Mouse (Mus musculus) cerebellum, adult 2 months (tissue): ENCODE data around the gene Syn2. TPM values are rescaled to one million over a fixed set of nuclear protein-coding genes. Genes with fewer than 3 reads are reported as not detected.

ENCODE experiments used
- DNase-seq, 2 experiments: peaks; one replicate each; pipeline ENCODE4 v3.0.0; 2021
- H3K27ac ChIP-seq: fragments of 200-500 bp; 2 replicates; pipeline ENCODE4 v1.5.1; 2012; ENCODE audit warnings: low read length, control low read depth, inconsistent platforms; ENCODE audit not compliant: insufficient read depth
- H3K27me3 ChIP-seq: fragments of 200-500 bp; 2 replicates; pipeline ENCODE4 v1.6.1; 2012; ENCODE audit warnings: inconsistent platforms, mild to moderate bottlenecking, low read length, moderate library complexity; ENCODE audit not compliant: control insufficient read depth, insufficient read depth
- H3K4me1 ChIP-seq: fragments of 200-500 bp; 2 replicates; pipeline ENCODE4 v1.6.1; 2011; ENCODE audit warnings: low read length; ENCODE audit not compliant: control insufficient read depth, insufficient read depth
- H3K4me3 ChIP-seq: fragments of 200-500 bp; replicated peaks from 2 replicates; pipeline ENCODE3; 2011; ENCODE audit warnings: mild to moderate bottlenecking, low read depth, low read length, control low read depth; ENCODE audit not compliant: insufficient read depth
- CTCF ChIP-seq: fragments of 200-500 bp; IDR thresholded peaks from 2 replicates; pipeline ENCODE4 v1.5.1; 2011; ENCODE audit warnings: low read depth, mild to moderate bottlenecking, control low read depth, low read length, moderate library complexity, borderline replicate concordance; ENCODE audit not compliant: insufficient read depth
- POLR2A ChIP-seq: fragments of 200-500 bp; IDR thresholded peaks from 2 replicates; pipeline ENCODE4 v1.6.1; 2011; ENCODE audit warnings: low read length, control low read depth, borderline replicate concordance; ENCODE audit not compliant: insufficient read depth
- WGBS: fragments of 180-500 bp; shearing (Covaris S2); methylation state at CpG from one replicate; pipeline ENCODE4 v1.1.7; 2018; 5-methylcytosine and 5-hydroxymethylcytosine counted together
- polyA plus RNA-seq: library from polyadenylated mRNA; depleted of rRNA; stranded (reverse); fragments of >200 nt; gene quantifications from 2 replicates; pipeline ENCODE4 v1.2.3, GENCODE M21; 2012

Gene Syn2
- polyA plus RNA-seq, 1 experiment, result 272 TPM

GRCm38 (mm10) chr6:115181094-115181493 lies 46.4 kb downstream of the Syn2 start:
- no peak for DNase-seq

GRCm38 (mm10) chr6:115191111-115191510 lies 56.4 kb downstream of the Syn2 start:
- no peak overlapping the region for H3K27ac ChIP-seq
- WGBS, result 79% methylated on average over 7 of the region's 7 CpGs
- DNase-seq, result no peak
- H3K4me3 ChIP-seq, result no peak overlapping the region
- H3K27me3 ChIP-seq, result no peaks in the 10 kb centered on the region
- peaks cover 5% of the 10 kb centered on the region for H3K4me1 ChIP-seq
- TF ChIP-seq CTCF, result no peak
- TF ChIP-seq POLR2A, result no peak

More at GRCm38 (mm10) chr6:115181094-115181493, 46.4 kb downstream of the Syn2 start:
- WGBS, result 71% methylated on average over 2 of the region's 2 CpGs
- TF ChIP-seq CTCF (no peak), POLR2A (no peak)
- no peak overlapping the region for H3K27ac ChIP-seq
- H3K4me3 ChIP-seq, result no peak overlapping the region
- H3K27me3 ChIP-seq, result no peaks in the 10 kb centered on the region
- peaks cover 6% of the 10 kb centered on the region; the same call in 1 of the 2 replicates for H3K4me1 ChIP-seq

- WGBS, result 90% methylated on average over 3 of the region's 3 CpGs
- no peak for DNase-seq
- no peak overlapping the region for H3K27ac ChIP-seq
- H3K4me3 ChIP-seq, result no peak overlapping the region
- no peaks in the 10 kb centered on the region for H3K4me1 ChIP-seq
- TF ChIP-seq POLR2A, result no peak
- no peak for TF ChIP-seq CTCF
- no peaks in the 10 kb centered on the region for H3K27me3 ChIP-seq
Observed at GRCm38 (mm10) chr6:115200753-115201152, 66.1 kb downstream of the Syn2 start.

GRCm38 (mm10) chr6:115203029-115203428 lies 68.3 kb downstream of the Syn2 start:
- DNase-seq, result no peak
- Histone ChIP-seq H3K27ac (no peak overlapping the region), H3K4me1 (no peaks in the 10 kb centered on the region), H3K27me3 (no peaks in the 10 kb centered on the region), H3K4me3 (no peak overlapping the region)
- 79% methylated on average over 3 of the region's 3 CpGs for WGBS
- TF ChIP-seq POLR2A, result no peak
- no peak for TF ChIP-seq CTCF

- H3K4me3 ChIP-seq, result no peak overlapping the region
- no peaks in the 10 kb centered on the region for H3K27me3 ChIP-seq
- no peak overlapping the region for H3K27ac ChIP-seq
- WGBS, result 17% methylated on average over 2 of the region's 2 CpGs
- peak in 1 of 2 experiments; percentile 58 for DNase-seq
- H3K4me1 ChIP-seq, result peaks cover 14% of the 10 kb centered on the region; the same call in 1 of the 2 replicates
- TF ChIP-seq POLR2A (no peak), CTCF (no peak)
Observed at GRCm38 (mm10) chr6:115210187-115210586, 75.5 kb downstream of the Syn2 start.

GRCm38 (mm10) chr6:115210820-115211219 lies 76.1 kb downstream of the Syn2 start:
- no peak overlapping the region for H3K4me3 ChIP-seq
- DNase-seq, result no peak
- no peak for TF ChIP-seq CTCF
- no peak for TF ChIP-seq POLR2A
- WGBS, result 78% methylated on average over 3 of the region's 3 CpGs
- H3K27ac ChIP-seq, result no peak overlapping the region
- no peaks in the 10 kb centered on the region for H3K27me3 ChIP-seq
- peaks cover 14% of the 10 kb centered on the region; the same call in 1 of the 2 replicates for H3K4me1 ChIP-seq

- Histone ChIP-seq H3K4me3 (no peak overlapping the region), H3K4me1 (peaks cover 14% of the 10 kb centered on the region; the same call in 1 of the 2 replicates), H3K27ac (no peak overlapping the region), H3K27me3 (no peaks in the 10 kb centered on the region)
- no peak for DNase-seq
- WGBS, result 74% methylated on average over 5 of the region's 5 CpGs
- no peak for TF ChIP-seq CTCF
- no peak for TF ChIP-seq POLR2A
Observed at GRCm38 (mm10) chr6:115212132-115212903, 77.6 kb downstream of the Syn2 start.

- TF ChIP-seq POLR2A (no peak), CTCF (no peak)
- no peak for DNase-seq
- Histone ChIP-seq H3K27ac (no peak overlapping the region), H3K27me3 (no peaks in the 10 kb centered on the region), H3K4me3 (no peak overlapping the region), H3K4me1 (peaks cover 14% of the 10 kb centered on the region; the same call in 1 of the 2 replicates)
- WGBS, result 48% methylated on average over 5 of the region's 5 CpGs
Observed at GRCm38 (mm10) chr6:115213129-115213528, 78.4 kb downstream of the Syn2 start.
